Mouse (Mus musculus) G1E (cell line): ENCODE results near the gene Elovl6.

ENCODE experiments used
- CTCF ChIP-seq: IDR thresholded peaks from 2 replicates; pipeline ENCODE4 v1.5.1; 2012; ENCODE audit warnings: low read depth, low read length, inconsistent platforms, mixed read lengths
- GATA1 ChIP-seq: IDR thresholded peaks from 2 replicates; pipeline ENCODE4 v1.6.1; 2012; ENCODE audit warnings: borderline replicate concordance, low read length, inconsistent platforms, mixed read lengths
- GATA2 ChIP-seq: IDR thresholded peaks from 2 replicates; pipeline ENCODE4 v1.6.1; 2012; ENCODE audit warnings: low read depth, low read length, inconsistent platforms, borderline replicate concordance
- POLR2AphosphoS5 ChIP-seq: IDR thresholded peaks from 2 replicates; pipeline ENCODE4 v1.6.1; 2012; ENCODE audit warnings: low read depth, low read length, inconsistent platforms; ENCODE audit not compliant: insufficient replicate concordance
- TAL1 ChIP-seq: conservative IDR thresholded peaks from 2 replicates; pipeline ENCODE4 v1.6.1; 2012; ENCODE audit warnings: low read depth, low read length, inconsistent platforms, mixed read lengths

GRCm38 (mm10) chr3:129488774-129489173, 43.4 kb upstream of the Elovl6 start:
- TF ChIP-seq CTCF: no peak
- TF ChIP-seq POLR2AphosphoS5: no peak
- TF ChIP-seq GATA1: no peak
- TF ChIP-seq GATA2: no peak
- no peak for TF ChIP-seq TAL1
